Mouse (Mus musculus) hindlimb bud, embryonic 11.5 days (tissue): ENCODE data around the gene Klhdc7b.

ENCODE experiments used
- DNase-seq: peaks from one replicate; pipeline ENCODE4 v3.0.0-alpha.2; 2012; ENCODE audit warnings: low read depth, low spot score; ENCODE audit errors: extremely low spot score

Klhdc7b gene

GRCm38 (mm10) chr15:89384617-89385016 lies at the start of gene Klhdc7b:
Gene Klhdc7b (plus strand): TSS chr15:89384917.
- no peak for DNase-seq

GRCm38 (mm10) chr15:89336422-89336821 lies 48.3 kb upstream of the Klhdc7b start:
- no peak for DNase-seq

GRCm38 (mm10) chr15:89339696-89340095 lies 45.0 kb upstream of the Klhdc7b start:
- no peak for DNase-seq

- DNase-seq: no peak
These were observed 44.6 kb upstream of the Klhdc7b start for GRCm38 (mm10) chr15:89340136-89340535.

- no peak for DNase-seq
These were observed 43.0 kb upstream of the Klhdc7b start for GRCm38 (mm10) chr15:89341678-89342077.

- DNase-seq: no peak
These were observed 41.4 kb upstream of the Klhdc7b start for GRCm38 (mm10) chr15:89343325-89343724.

- DNase-seq: no peak
These were observed 34.3 kb upstream of the Klhdc7b start for GRCm38 (mm10) chr15:89350447-89350846.

- DNase-seq: no peak
These were observed 33.4 kb upstream of the Klhdc7b start for GRCm38 (mm10) chr15:89351302-89351701.

- DNase-seq: no peak
These were observed 32.7 kb upstream of the Klhdc7b start for GRCm38 (mm10) chr15:89352054-89352453.

GRCm38 (mm10) chr15:89352795-89353194 lies 31.9 kb upstream of the Klhdc7b start:
- DNase-seq: no peak

- no peak for DNase-seq
These were observed 30.9 kb upstream of the Klhdc7b start for GRCm38 (mm10) chr15:89353837-89354236.

GRCm38 (mm10) chr15:89354455-89354854 lies 30.3 kb upstream of the Klhdc7b start:
- DNase-seq: no peak

GRCm38 (mm10) chr15:89355241-89356187 lies 29.2 kb upstream of the Klhdc7b start, which contains the start of the genes Lmf2 and Ncaph2:
Gene Lmf2 (minus strand): TSS chr15:89355659.
Gene Ncaph2 (plus strand): TSS chr15:89355719.
- DNase-seq: peak; percentile 69

- DNase-seq: peak; percentile 74
These were observed 28.3 kb upstream of the Klhdc7b start for GRCm38 (mm10) chr15:89356372-89356771.

- DNase-seq: no peak
These were observed 25.9 kb upstream of the Klhdc7b start for GRCm38 (mm10) chr15:89358784-89359183.

GRCm38 (mm10) chr15:89363051-89363450 lies 21.7 kb upstream of the Klhdc7b start:
- no peak for DNase-seq

- no peak for DNase-seq
These were observed 19.6 kb upstream of the Klhdc7b start for GRCm38 (mm10) chr15:89365141-89365551.

GRCm38 (mm10) chr15:89372068-89372467 lies 12.6 kb upstream of the Klhdc7b start:
- DNase-seq: no peak

- DNase-seq: no peak
These were observed 12.2 kb upstream of the Klhdc7b start for GRCm38 (mm10) chr15:89372536-89372935.

- DNase-seq: no peak
These were observed 11.5 kb upstream of the Klhdc7b start for GRCm38 (mm10) chr15:89373027-89373761.

- peak; percentile 60 for DNase-seq
These were observed 10.9 kb upstream of the Klhdc7b start, which contains the start of gene Sco2 for GRCm38 (mm10) chr15:89373762-89374248. Gene Sco2 (minus strand): TSS chr15:89373846.
